Mouse (Mus musculus): ENCODE measurements around the gene Cdc42bpb. TPM values are rescaled to one million over a fixed set of nuclear protein-coding genes. Genes with fewer than 3 reads are reported as not detected.

Gene Cdc42bpb
- total and polyA plus RNA-seq, 3 experiments: 16.7 to 29.7 (median 25.4) TPM

DNA sequence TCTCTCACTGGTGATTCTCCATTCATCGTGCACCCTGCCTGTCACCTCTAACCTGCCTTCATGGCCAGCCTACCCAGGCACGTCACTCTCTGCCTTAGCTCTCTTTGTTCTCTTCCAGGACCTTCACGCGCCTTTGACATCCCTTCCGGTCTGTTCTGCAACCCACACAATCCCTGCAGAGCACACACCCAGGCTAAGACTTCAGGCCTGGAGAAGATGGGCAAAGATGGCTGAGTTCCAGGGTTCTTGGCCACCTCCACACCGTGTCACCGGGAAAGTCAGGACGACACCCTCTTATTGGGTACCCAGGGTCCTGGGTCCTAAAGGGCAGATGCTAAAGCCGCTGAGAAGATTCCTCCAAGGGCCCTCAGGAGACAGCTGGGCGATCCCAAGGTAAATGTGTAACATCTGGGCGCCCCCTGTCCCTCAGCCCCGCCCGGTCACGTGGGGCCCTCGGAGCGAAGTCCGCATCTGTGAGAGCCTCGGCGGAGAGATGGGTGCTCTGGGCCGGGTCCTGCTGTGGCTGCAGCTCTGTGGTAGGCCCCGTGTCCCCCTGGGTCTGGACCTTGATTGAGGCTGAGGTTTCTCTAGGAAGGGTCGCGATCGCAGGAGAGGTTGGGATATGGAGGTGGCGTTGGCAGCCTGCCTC, 106.8 kb downstream of the Cdc42bpb start, which contains the start of gene Amn:
Gene Amn, plus strand, starts transcription at position 467 of the 649 bp plus-strand sequence.
- dilution Hi-C loops (cut with MboI; ENCODE audit: extremely low pct_ligation_motif_present, extremely low pct_unique_long_range_greater_than_20kb, low sequenced_read_pairs): no loop called here
- Histone ChIP-seq H3K9ac (ENCODE audit: insufficient read depth, low read depth) (no peak within 1 kb of the TSS), H3K4me2 (ENCODE audit: insufficient read depth, low read depth, poor library complexity, severe bottlenecking) (no peak within 1 kb of the TSS), H3K36me3 (replicated peaks in 1 of 2; ENCODE audit: control insufficient read depth in 1 of 2, insufficient read depth in 1 of 2, low read length in 1 of 2) (peaks cover 33 to 74% of the 10 kb centered on the region in 2 experiments), H3K9me3 (replicated peaks; ENCODE audit: low read length) (peaks cover 8% of the 10 kb centered on the region), H3K4me1 (ENCODE audit: control insufficient read depth in 1 of 2, insufficient read depth in 2 of 2) (peaks cover 4 to 13% of the 10 kb centered on the region in 2 experiments; a peak in 2 of 4 replicates), H3K27ac (ENCODE audit: insufficient read depth, low read depth) (no peak within 1 kb of the TSS), H3K4me3 (replicated peaks in 1 of 3; ENCODE audit: low read depth in 2 of 3, low read length in 2 of 3, poor library complexity in 1 of 3) (no peak within 1 kb of the TSS), H3K79me2 (replicated peaks; ENCODE audit: control insufficient read depth, extremely low read depth, insufficient read depth, poor library complexity, severe bottlenecking) (no peaks in the 10 kb centered on the region), H3K27me3 (replicated peaks) (no peaks in the 10 kb centered on the region)
- no peak for DNase-seq (ENCODE audit: extremely low read depth)
- no peak for TF ChIP-seq RAD21 (IDR thresholded peaks at IDR 0.05; ENCODE audit: low read depth, low read length)
- no peak for TF ChIP-seq USF1 (IDR thresholded peaks at IDR 0.05; ENCODE audit: low read depth, low read length)
- TF ChIP-seq SMC3 (IDR thresholded peaks at IDR 0.05; ENCODE audit: low read depth, low read length): no peak
- no peak for TF ChIP-seq ZNF384 (IDR thresholded peaks at IDR 0.05; ENCODE audit: low read depth, low read length)
- TF ChIP-seq PAX5 (IDR thresholded peaks at IDR 0.05; ENCODE audit: low read length): no peak
- no peak for TF ChIP-seq GABPA (IDR thresholded peaks at IDR 0.05; ENCODE audit: insufficient replicate concordance, low read depth, low read length)
- no peak for TF ChIP-seq MAZ (IDR thresholded peaks at IDR 0.05; ENCODE audit: low read depth, low read length)
- in situ Hi-C loops (cut with MboI; ENCODE audit: low pct_ligation_motif_present, low pct_unique_long_range_greater_than_20kb, low sequenced_read_pairs): loop anchor here (10.0 kb wide), 1 partner anchor 144 kb away; the partner anchor contains the start of gene Exoc3l4

DNA sequence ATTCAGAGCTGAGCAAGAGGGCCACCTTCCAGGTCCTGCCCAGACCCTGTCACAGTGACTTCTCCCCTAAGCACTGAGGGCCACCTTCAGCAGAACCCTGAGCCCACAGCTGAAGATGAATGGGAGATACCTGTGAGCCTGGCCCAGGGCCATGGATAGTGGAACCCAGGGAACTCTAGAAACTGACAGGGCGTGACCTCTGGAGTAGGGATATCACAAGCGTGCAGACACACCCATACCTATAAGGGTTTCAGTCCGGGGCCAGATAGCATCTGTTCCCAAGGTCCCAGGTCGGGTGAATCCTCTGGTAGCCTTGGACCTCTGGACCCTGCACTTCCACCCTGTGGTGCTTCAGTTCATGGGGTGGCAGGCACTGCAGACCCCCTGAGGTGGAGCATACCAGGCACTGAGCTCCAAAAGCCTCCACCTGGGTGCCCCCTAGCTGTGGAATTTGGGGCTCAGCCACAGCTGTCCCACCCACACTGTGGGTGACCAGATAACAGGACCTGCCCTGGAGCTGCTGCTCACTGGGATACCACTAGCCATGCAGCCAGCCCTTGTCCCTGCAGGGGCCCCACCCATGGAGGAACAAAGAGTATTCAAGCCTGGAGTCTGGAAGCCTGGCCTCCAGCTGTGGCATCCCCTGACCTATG, 109.7 kb downstream of the Cdc42bpb start:
- in situ Hi-C loops (cut with MboI; ENCODE audit: low pct_ligation_motif_present, low pct_unique_long_range_greater_than_20kb, low sequenced_read_pairs): no loop called here
- H3K27ac ChIP-seq (ENCODE audit: insufficient read depth, low read depth): no peak overlapping the region
- no peak overlapping the region for H3K4me3 ChIP-seq (replicated peaks in 1 of 3; ENCODE audit: low read depth in 2 of 3, low read length in 2 of 3, poor library complexity in 1 of 3)
- H3K36me3 ChIP-seq (replicated peaks in 1 of 2; ENCODE audit: control insufficient read depth in 1 of 2, insufficient read depth in 1 of 2, low read length in 1 of 2): peaks cover 41 to 82% of the 10 kb centered on the region in 2 experiments
- H3K9me3 ChIP-seq (replicated peaks; ENCODE audit: low read length): no peaks in the 10 kb centered on the region
- DNase-seq (ENCODE audit: extremely low read depth): no peak
- H3K9ac ChIP-seq (ENCODE audit: insufficient read depth, low read depth): no peak overlapping the region
- peaks cover 4 to 13% of the 10 kb centered on the region in 2 experiments; a peak in 2 of 4 replicates for H3K4me1 ChIP-seq (ENCODE audit: control insufficient read depth in 1 of 2, insufficient read depth in 2 of 2)
- H3K27me3 ChIP-seq (replicated peaks): no peaks in the 10 kb centered on the region
- no peaks in the 10 kb centered on the region for H3K79me2 ChIP-seq (replicated peaks; ENCODE audit: control insufficient read depth, extremely low read depth, insufficient read depth, poor library complexity, severe bottlenecking)
- dilution Hi-C loops (cut with MboI; ENCODE audit: extremely low pct_ligation_motif_present, extremely low pct_unique_long_range_greater_than_20kb, low sequenced_read_pairs): no loop called here
- H3K4me2 ChIP-seq (ENCODE audit: insufficient read depth, low read depth, poor library complexity, severe bottlenecking): no peak overlapping the region
- TF ChIP-seq MEF2A (IDR thresholded peaks at IDR 0.05; ENCODE audit: borderline replicate concordance, low read depth, low read length) (no peak), E2F4 (IDR thresholded peaks at IDR 0.05; ENCODE audit: insufficient replicate concordance, low read depth, low read length) (no peak), JUN (IDR thresholded peaks at IDR 0.05; ENCODE audit: insufficient read depth, low read depth, low read length) (no peak), SIN3A (IDR thresholded peaks at IDR 0.05; ENCODE audit: low read length) (no peak), BHLHE40 (IDR thresholded peaks at IDR 0.05; ENCODE audit: low read depth, low read length) (no peak), IRF4 (IDR thresholded peaks at IDR 0.05; ENCODE audit: low read depth, low read length) (no peak), RCOR1 (conservative IDR thresholded peaks at IDR 0.05; ENCODE audit: low read depth, low read length) (no peak), CHD1 (IDR thresholded peaks at IDR 0.05; ENCODE audit: low read depth, low read length) (no peak), PAX5 (IDR thresholded peaks at IDR 0.05; ENCODE audit: low read length) (no peak), CHD2 (IDR thresholded peaks at IDR 0.05; ENCODE audit: low read length) (no peak), POLR2AphosphoS2 (IDR thresholded peaks at IDR 0.05; ENCODE audit: low read depth, low read length) (no peak), MAX (IDR thresholded peaks at IDR 0.05; ENCODE audit: low read length) (no peak), TCF12 (IDR thresholded peaks at IDR 0.05; ENCODE audit: low read depth, low read length) (no peak), MAZ (IDR thresholded peaks at IDR 0.05; ENCODE audit: low read depth, low read length) (no peak), MAFK (IDR thresholded peaks at IDR 0.05; ENCODE audit: insufficient replicate concordance, low read length) (no peak), JUND (conservative IDR thresholded peaks at IDR 0.05; ENCODE audit: low read depth, low read length) (no peak), UBTF (IDR thresholded peaks at IDR 0.05; ENCODE audit: low read depth, low read length) (no peak), ZNF384 (IDR thresholded peaks at IDR 0.05; ENCODE audit: low read depth, low read length) (no peak), NRF1 (IDR thresholded peaks at IDR 0.05; ENCODE audit: low read depth, low read length) (no peak)
